12 mouse cellular contexts compared by ENCODE assay signal in genomic region chr5:113856631-113857030, GRCm38 (mm10). TPM values are rescaled to one million over a fixed set of nuclear protein-coding genes. Genes with fewer than 3 reads are reported as not detected.
DNase-seq lines count a peak whose midpoint lies in the region; ATAC-seq and TF ChIP-seq lines count a peak whose summit lies in the region.
"Had no signal": no experiment of that assay in that cellular context is flagged by ENCODE, and none has a peak within 500 bp of the region (broad histone marks: within the 10 kb centered on the region; RNA-seq: fewer than 3 reads in every experiment).

No protein-coding gene starts in this region.

- intact Hi-C loops in heart, postnatal 14 days (cut with DNase I), result loop anchor here (10.0 kb wide), 1 partner anchor 268 kb away; the partner anchor contains the start of gene Alkbh2

- H3K27ac ChIP-seq in heart, embryonic 12.5 days (ENCODE audit: poor library complexity, severe bottlenecking), result peak overlapping the region; percentile 92
- peak overlapping the region; percentile 11; the same call in 1 of the 2 replicates for H3K27ac ChIP-seq in embryonic facial prominence, embryonic 13.5 days
- H3K27ac ChIP-seq in heart, embryonic 13.5 days (replicated peaks), result peak overlapping the region; percentile 96
- H3K27ac ChIP-seq in midbrain, embryonic 13.5 days, result peak overlapping the region; percentile 80
- no peak overlapping the region for H3K27ac ChIP-seq in kidney, embryonic 16.5 days (ENCODE audit: low read length)
- no peak overlapping the region for H3K27ac ChIP-seq in lung, postnatal 0 days (ENCODE audit: low read length)

- ATAC-seq in heart, embryonic 12.5 days (ENCODE audit: insufficient number of reproducible peaks, low FRiP score), result no peak
- ATAC-seq in embryonic facial prominence, embryonic 13.5 days (ENCODE audit: insufficient number of reproducible peaks, insufficient read depth, low FRiP score, low TSS enrichment, low read depth), result no peak
- no peak for ATAC-seq in heart, embryonic 13.5 days (ENCODE audit: extremely low read depth, insufficient number of reproducible peaks, low FRiP score, low TSS enrichment)
- no peak for ATAC-seq in midbrain, embryonic 13.5 days
- ATAC-seq in kidney, embryonic 16.5 days (ENCODE audit: low FRiP score, low TSS enrichment), result no peak
- no peak for ATAC-seq in granulocyte monocyte progenitor cell, adult 5-6 weeks (replicated peaks; ENCODE audit: poor library complexity, severe bottlenecking)
- ATAC-seq in lung, postnatal 0 days, result no peak

- no peak overlapping the region for H3K4me3 ChIP-seq in heart, embryonic 12.5 days
- no peak overlapping the region for H3K4me3 ChIP-seq in embryonic facial prominence, embryonic 13.5 days
- no peak overlapping the region for H3K4me3 ChIP-seq in heart, embryonic 13.5 days
- no peak overlapping the region for H3K4me3 ChIP-seq in midbrain, embryonic 13.5 days (replicated peaks)
- H3K4me3 ChIP-seq in kidney, embryonic 16.5 days (ENCODE audit: low read length), result no peak overlapping the region
- H3K4me3 ChIP-seq in lung, postnatal 0 days (ENCODE audit: low read depth, low read length), result no peak overlapping the region

- no peak overlapping the region for H3K4me2 ChIP-seq in heart, embryonic 12.5 days
- no peak overlapping the region for H3K4me2 ChIP-seq in embryonic facial prominence, embryonic 13.5 days
- no peak overlapping the region for H3K4me2 ChIP-seq in heart, embryonic 13.5 days
- no peak overlapping the region for H3K4me2 ChIP-seq in midbrain, embryonic 13.5 days (replicated peaks)
- no peak overlapping the region for H3K4me2 ChIP-seq in kidney, embryonic 16.5 days (replicated peaks; ENCODE audit: low read depth, low read length)
- no peak overlapping the region for H3K4me2 ChIP-seq in lung, postnatal 0 days (replicated peaks; ENCODE audit: low read depth, low read length)

- H3K9ac ChIP-seq in heart, embryonic 12.5 days, result peak overlapping the region; percentile 31; the same call in 1 of the 2 replicates
- H3K9ac ChIP-seq in embryonic facial prominence, embryonic 13.5 days, result no peak overlapping the region
- H3K9ac ChIP-seq in heart, embryonic 13.5 days, result peak overlapping the region; percentile 70
- H3K9ac ChIP-seq in midbrain, embryonic 13.5 days (replicated peaks), result no peak overlapping the region; the same call in 1 of the 2 replicates
- H3K9ac ChIP-seq in kidney, embryonic 16.5 days (replicated peaks; ENCODE audit: low read length), result no peak overlapping the region
- H3K9ac ChIP-seq in lung, postnatal 0 days (replicated peaks; ENCODE audit: low read depth), result no peak overlapping the region

- H3K4me1 ChIP-seq in heart, embryonic 12.5 days (replicated peaks), result peaks cover 76% of the 10 kb centered on the region
- peaks cover 40% of the 10 kb centered on the region for H3K4me1 ChIP-seq in embryonic facial prominence, embryonic 13.5 days
- peaks cover 77% of the 10 kb centered on the region for H3K4me1 ChIP-seq in heart, embryonic 13.5 days
- H3K4me1 ChIP-seq in midbrain, embryonic 13.5 days (replicated peaks), result peaks cover 50% of the 10 kb centered on the region
- peaks cover 22% of the 10 kb centered on the region for H3K4me1 ChIP-seq in kidney, embryonic 16.5 days (ENCODE audit: insufficient read depth, low read length)
- H3K4me1 ChIP-seq in lung, postnatal 0 days (ENCODE audit: insufficient read depth, low read depth, low read length), result peaks cover 9% of the 10 kb centered on the region; the same call in 1 of the 2 replicates

- no peaks in the 10 kb centered on the region for H3K27me3 ChIP-seq in heart, embryonic 12.5 days (replicated peaks)
- H3K27me3 ChIP-seq in embryonic facial prominence, embryonic 13.5 days, result no peaks in the 10 kb centered on the region
- H3K27me3 ChIP-seq in heart, embryonic 13.5 days (replicated peaks), result no peaks in the 10 kb centered on the region
- no peaks in the 10 kb centered on the region for H3K27me3 ChIP-seq in midbrain, embryonic 13.5 days
- no peaks in the 10 kb centered on the region for H3K27me3 ChIP-seq in kidney, embryonic 16.5 days (ENCODE audit: insufficient read depth, low read length)
- no peaks in the 10 kb centered on the region for H3K27me3 ChIP-seq in lung, postnatal 0 days (replicated peaks; ENCODE audit: insufficient read depth, low read length)
- H3K27me3 ChIP-seq: megakaryocyte, embryonic 14.5 days had no signal

- H3K9me3 ChIP-seq in heart, embryonic 12.5 days (replicated peaks), result no peaks in the 10 kb centered on the region
- H3K9me3 ChIP-seq in embryonic facial prominence, embryonic 13.5 days, result no peaks in the 10 kb centered on the region
- H3K9me3 ChIP-seq in heart, embryonic 13.5 days, result no peaks in the 10 kb centered on the region
- no peaks in the 10 kb centered on the region for H3K9me3 ChIP-seq in midbrain, embryonic 13.5 days
- no peaks in the 10 kb centered on the region for H3K9me3 ChIP-seq in kidney, embryonic 16.5 days (ENCODE audit: low read length)
- H3K9me3 ChIP-seq in lung, postnatal 0 days (ENCODE audit: low read length), result no peaks in the 10 kb centered on the region
- H3K9me3 ChIP-seq: megakaryocyte, embryonic 14.5 days had no signal

- no peak for TF ChIP-seq EP300 in lung, postnatal 0 days (IDR thresholded peaks at IDR 0.05)

- TF ChIP-seq CTCF in lung, postnatal 0 days (IDR thresholded peaks at IDR 0.05), result no peak

- WGBS in heart, embryonic 12.5 days, result 65% methylated on average over 7 of the region's 7 CpGs
- 51% methylated on average over 7 of the region's 7 CpGs for whole genome bisulfite sequencing in embryonic facial prominence, embryonic 13.5 days
- 64% methylated on average over 7 of the region's 7 CpGs for WGBS in heart, embryonic 13.5 days
- 69% methylated on average over 7 of the region's 7 CpGs for WGBS in midbrain, embryonic 13.5 days
- 53% methylated on average over 7 of the region's 7 CpGs for WGBS in kidney, embryonic 16.5 days
- 75% methylated on average over 7 of the region's 7 CpGs for WGBS in lung, postnatal 0 days

- no peak for DNase-seq in heart, postnatal 14 days
- DNase-seq in lung, postnatal 0 days (ENCODE audit: low spot score), result no peak
- DNase-seq: adrenal gland, adult 2 months; kidney, adult 18-20 months; lung, adult 18-20 months had no signal

- peaks cover 27% of the 10 kb centered on the region for H3K36me3 ChIP-seq in heart, embryonic 12.5 days
- H3K36me3 ChIP-seq in embryonic facial prominence, embryonic 13.5 days, result peaks cover 14% of the 10 kb centered on the region
- peaks cover 30% of the 10 kb centered on the region for H3K36me3 ChIP-seq in heart, embryonic 13.5 days
- H3K36me3 ChIP-seq in midbrain, embryonic 13.5 days, result peaks cover 14% of the 10 kb centered on the region
- peaks cover 8% of the 10 kb centered on the region for H3K36me3 ChIP-seq in kidney, embryonic 16.5 days (ENCODE audit: insufficient read depth, low read length)
- H3K36me3 ChIP-seq in lung, postnatal 0 days (ENCODE audit: insufficient read depth, low read length), result 0 out of 2 replicates have a peak, but pooled peaks cover under 1% of the 10 kb centered on the region

RNA-seq across cellular contexts. Expression of gene Selplg, which starts 24.2 kb away (rescaled TPM):
- polyA plus RNA-seq in heart, embryonic 12.5 days (2016; fragmentation: Nextera tagmentation; extraction: Ambion mirVana), result 0.51 and 0.72 TPM in 2 replicates
- total RNA-seq in heart, postnatal 14 days (2021), result 1 to 10 TPM; 2.3 to 6.4 TPM
- polyA plus RNA-seq in embryonic facial prominence, embryonic 13.5 days (2015; fragmentation: Nextera tagmentation; extraction: Ambion mirVana), result 2.2 and 2.3 TPM in 2 replicates
- polyA plus RNA-seq in heart, embryonic 13.5 days (2015; fragmentation: Nextera tagmentation; extraction: Ambion mirVana), result 1.2 and 1.3 TPM in 2 replicates
- 0.98 and 1.2 TPM in 2 replicates for polyA plus RNA-seq in midbrain, embryonic 13.5 days (2015; fragmentation: Nextera tagmentation; extraction: Ambion mirVana)
- polyA plus RNA-seq in kidney, embryonic 16.5 days (2015; fragmentation: Nextera tagmentation; extraction: Ambion mirVana), result 2.4 TPM in 2 replicates
- total RNA-seq in granulocyte monocyte progenitor cell, adult 5-6 weeks (2014; fragmentation: Nextera tagmentation), result 288 and 331 TPM in 2 replicates
- total RNA-seq in granulocyte monocyte progenitor cell, adult 5-6 weeks (2017), result 99.4 and 109 TPM in 2 replicates
- 14.6 and 15.1 TPM in 2 replicates for polyA plus RNA-seq in lung, postnatal 0 days (2015; fragmentation: Nextera tagmentation; extraction: Ambion mirVana)

RNA-seq across cellular contexts. Expression of gene Coro1c, which starts 51.9 kb away (rescaled TPM):
- polyA plus RNA-seq in heart, embryonic 12.5 days (2016; fragmentation: Nextera tagmentation; extraction: Ambion mirVana), result 137 and 141 TPM in 2 replicates
- total RNA-seq in heart, postnatal 14 days (2021), result 10 to 100 TPM; 41.1 to 51.1 TPM
- polyA plus RNA-seq in embryonic facial prominence, embryonic 13.5 days (2015; fragmentation: Nextera tagmentation; extraction: Ambion mirVana), result 88.6 and 88.9 TPM in 2 replicates
- polyA plus RNA-seq in heart, embryonic 13.5 days (2015; fragmentation: Nextera tagmentation; extraction: Ambion mirVana), result 95.4 and 99.4 TPM in 2 replicates
- polyA plus RNA-seq in midbrain, embryonic 13.5 days (2015; fragmentation: Nextera tagmentation; extraction: Ambion mirVana), result 214 and 215 TPM in 2 replicates
- polyA plus RNA-seq in kidney, embryonic 16.5 days (2015; fragmentation: Nextera tagmentation; extraction: Ambion mirVana), result 122 and 126 TPM in 2 replicates
- total RNA-seq in granulocyte monocyte progenitor cell, adult 5-6 weeks (2014; fragmentation: Nextera tagmentation), result 55.8 and 64.9 TPM in 2 replicates
- 80.5 and 102 TPM in 2 replicates for total RNA-seq in granulocyte monocyte progenitor cell, adult 5-6 weeks (2017)
- 102 and 115 TPM in 2 replicates for polyA plus RNA-seq in lung, postnatal 0 days (2015; fragmentation: Nextera tagmentation; extraction: Ambion mirVana)

RNA-seq across cellular contexts. Expression of gene Tmem119, which starts 56.3 kb away (rescaled TPM):
- 13.0 and 13.4 TPM in 2 replicates for polyA plus RNA-seq in heart, embryonic 12.5 days (2016; fragmentation: Nextera tagmentation; extraction: Ambion mirVana)
- total RNA-seq in heart, postnatal 14 days (2021), result 10 to 100 TPM; 10.5 to 12.5 TPM
- polyA plus RNA-seq in embryonic facial prominence, embryonic 13.5 days (2015; fragmentation: Nextera tagmentation; extraction: Ambion mirVana), result 109 and 141 TPM in 2 replicates
- 13.3 and 15.8 TPM in 2 replicates for polyA plus RNA-seq in heart, embryonic 13.5 days (2015; fragmentation: Nextera tagmentation; extraction: Ambion mirVana)
- polyA plus RNA-seq in midbrain, embryonic 13.5 days (2015; fragmentation: Nextera tagmentation; extraction: Ambion mirVana), result 4.3 and 5.6 TPM in 2 replicates
- 46.1 and 51.7 TPM in 2 replicates for polyA plus RNA-seq in kidney, embryonic 16.5 days (2015; fragmentation: Nextera tagmentation; extraction: Ambion mirVana)
- total RNA-seq in granulocyte monocyte progenitor cell, adult 5-6 weeks (2014; fragmentation: Nextera tagmentation), result 11.1 and 13.4 TPM in 2 replicates
- total RNA-seq in granulocyte monocyte progenitor cell, adult 5-6 weeks (2017), result 4.2 and 7.8 TPM in 2 replicates
- polyA plus RNA-seq in lung, postnatal 0 days (2015; fragmentation: Nextera tagmentation; extraction: Ambion mirVana), result 107 and 110 TPM in 2 replicates

Comparison
In these comparisons a context has a peak if more than half of its experiments do, and no peak if none do; other contexts are left out.
1. H3K27ac ChIP-seq: peak in heart, embryonic 12.5 days (single experiment), embryonic facial prominence, embryonic 13.5 days (single experiment), heart, embryonic 13.5 days (single experiment) and midbrain, embryonic 13.5 days (single experiment); none in kidney, embryonic 16.5 days (single experiment) and lung, postnatal 0 days (single experiment).
2. H3K9ac ChIP-seq: peak in heart, embryonic 12.5 days (single experiment) and heart, embryonic 13.5 days (single experiment); none in embryonic facial prominence, embryonic 13.5 days (single experiment), midbrain, embryonic 13.5 days (single experiment), kidney, embryonic 16.5 days (single experiment) and lung, postnatal 0 days (single experiment).